7 mouse cellular contexts compared by ENCODE assay signal in genomic region chr12:5359065-5359464, GRCm38 (mm10). TPM values are rescaled to one million over a fixed set of nuclear protein-coding genes. Genes with fewer than 3 reads are reported as not detected.
DNase-seq lines count a peak whose midpoint lies in the region; ATAC-seq lines count a peak whose summit lies in the region.

No protein-coding gene starts in this region.

- DNase-seq in intestine, embryonic 14.5 days (ENCODE audit: low spot score) = peak; percentile 62
- peak; percentile 56 for DNase-seq in testis, postnatal 10 days (ENCODE audit: low spot score)
- DNase-seq in testis, postnatal 14 days (ENCODE audit: low spot score) = no peak
- DNase-seq in embryonic facial prominence, embryonic 14.5 days (ENCODE audit: low spot score) = peak; percentile 83
- DNase-seq in right cerebral cortex, postnatal 4 days = peak; percentile 62
- DNase-seq in frontal cortex, postnatal 14 days (ENCODE audit: low spot score in 2 of 2) = no peak

- H3K4me2 ChIP-seq in intestine, embryonic 14.5 days (ENCODE audit: low read length) = no peak overlapping the region
- H3K4me2 ChIP-seq in intestine, embryonic 15.5 days (replicated peaks) = no peak overlapping the region
- H3K4me2 ChIP-seq in embryonic facial prominence, embryonic 14.5 days (ENCODE audit: low read depth, low read length) = no peak overlapping the region

- H3K27ac ChIP-seq in intestine, embryonic 14.5 days (ENCODE audit: low read depth) = no peak overlapping the region
- no peak overlapping the region for H3K27ac ChIP-seq in intestine, embryonic 15.5 days
- no peak overlapping the region for H3K27ac ChIP-seq in embryonic facial prominence, embryonic 14.5 days (replicated peaks; ENCODE audit: low read depth, low read length)

- no peak overlapping the region for H3K9ac ChIP-seq in intestine, embryonic 14.5 days (ENCODE audit: low read length)
- no peak overlapping the region for H3K9ac ChIP-seq in intestine, embryonic 15.5 days
- no peak overlapping the region for H3K9ac ChIP-seq in embryonic facial prominence, embryonic 14.5 days (ENCODE audit: low read depth, low read length)

- H3K4me3 ChIP-seq in intestine, embryonic 14.5 days (ENCODE audit: low read depth, low read length) = no peak overlapping the region
- no peak overlapping the region for H3K4me3 ChIP-seq in intestine, embryonic 15.5 days (replicated peaks)
- H3K4me3 ChIP-seq in embryonic facial prominence, embryonic 14.5 days (ENCODE audit: low read depth, low read length) = no peak overlapping the region

- WGBS in intestine, embryonic 14.5 days = 24% methylated on average over 5 of the region's 5 CpGs
- 16% methylated on average over 5 of the region's 5 CpGs for WGBS in intestine, embryonic 15.5 days
- 35% methylated on average over 5 of the region's 5 CpGs for WGBS in embryonic facial prominence, embryonic 14.5 days

- no peaks in the 10 kb centered on the region for H3K9me3 ChIP-seq in intestine, embryonic 14.5 days (ENCODE audit: control insufficient read depth, low read length)
- no peaks in the 10 kb centered on the region for H3K9me3 ChIP-seq in intestine, embryonic 15.5 days
- H3K9me3 ChIP-seq in embryonic facial prominence, embryonic 14.5 days (ENCODE audit: control insufficient read depth, low read length) = no peaks in the 10 kb centered on the region

- H3K4me1 ChIP-seq in intestine, embryonic 14.5 days (replicated peaks; ENCODE audit: control insufficient read depth, insufficient read depth, low read length) = peaks cover 7% of the 10 kb centered on the region; the same call in 1 of the 2 replicates
- no peaks in the 10 kb centered on the region for H3K4me1 ChIP-seq in intestine, embryonic 15.5 days (replicated peaks)
- H3K4me1 ChIP-seq in embryonic facial prominence, embryonic 14.5 days (ENCODE audit: control insufficient read depth, insufficient read depth, low read length) = no peaks in the 10 kb centered on the region

- H3K27me3 ChIP-seq in intestine, embryonic 14.5 days (replicated peaks; ENCODE audit: control insufficient read depth, insufficient read depth, low read length) = no peaks in the 10 kb centered on the region
- no peaks in the 10 kb centered on the region for H3K27me3 ChIP-seq in intestine, embryonic 15.5 days (replicated peaks)
- no peaks in the 10 kb centered on the region for H3K27me3 ChIP-seq in embryonic facial prominence, embryonic 14.5 days (replicated peaks; ENCODE audit: control insufficient read depth, insufficient read depth, low read length)

- H3K36me3 ChIP-seq in intestine, embryonic 14.5 days (ENCODE audit: control insufficient read depth, insufficient read depth, low read length) = no peaks in the 10 kb centered on the region
- H3K36me3 ChIP-seq in intestine, embryonic 15.5 days = no peaks in the 10 kb centered on the region
- no peaks in the 10 kb centered on the region for H3K36me3 ChIP-seq in embryonic facial prominence, embryonic 14.5 days (ENCODE audit: control insufficient read depth, insufficient read depth, low read length)

- no peak for ATAC-seq in intestine, embryonic 14.5 days (replicated peaks; ENCODE audit: low FRiP score, low TSS enrichment, low read depth)
- ATAC-seq in intestine, embryonic 15.5 days = no peak
- ATAC-seq in embryonic facial prominence, embryonic 14.5 days (ENCODE audit: low read depth) = no peak

RNA-seq across cellular contexts. Expression of gene Klhl29, which starts 16.4 kb away (rescaled TPM):
- polyA plus RNA-seq in intestine, embryonic 14.5 days (2014; fragmentation: Nextera tagmentation; extraction: Ambion mirVana) = 2.8 and 2.9 TPM in 2 replicates
- polyA plus RNA-seq in intestine, embryonic 15.5 days (2015; fragmentation: Nextera tagmentation; extraction: Ambion mirVana) = 0.94 and 1.00 TPM in 2 replicates
- 3.6 and 3.7 TPM in 2 replicates for polyA plus RNA-seq in embryonic facial prominence, embryonic 14.5 days (2014; fragmentation: Nextera tagmentation; extraction: Ambion mirVana)

Comparison
In these comparisons a context has a peak if more than half of its experiments do, and no peak if none do; other contexts are left out.
1. DNase-seq: peak in intestine, embryonic 14.5 days (single experiment), testis, postnatal 10 days (single experiment), embryonic facial prominence, embryonic 14.5 days (single experiment) and right cerebral cortex, postnatal 4 days (single experiment); none in testis, postnatal 14 days (single experiment) and frontal cortex, postnatal 14 days (0 of 2).